Mouse (Mus musculus) testis, postnatal 10 days (tissue): ENCODE results near the gene Chpt1.
"Not testable (repeated sequence)": the region's sequence is repeated elsewhere in the genome, so short reads cannot be mapped to it uniquely, and the experiment has no call there.

Experiments used
- DNase-seq: peaks from one replicate; pipeline ENCODE4 v3.0.0; 2021; ENCODE audit warnings: low spot score

Gene Chpt1

GRCm38 (mm10) chr10:88494959-88495587 is 8.8 kb downstream of the Chpt1 start:
- DNase-seq = no peak

- no peak for DNase-seq
These were observed 11.2 kb downstream of the Chpt1 start for GRCm38 (mm10) chr10:88492658-88493057.

GRCm38 (mm10) chr10:88491632-88492031 is 12.2 kb downstream of the Chpt1 start:
- no peak for DNase-seq

- DNase-seq = no peak
These were observed 15.2 kb downstream of the Chpt1 start for GRCm38 (mm10) chr10:88488629-88489028.

GRCm38 (mm10) chr10:88482866-88483265 is 21.0 kb downstream of the Chpt1 start:
- DNase-seq = not testable (repeated sequence)

GRCm38 (mm10) chr10:88460122-88460820 is 43.6 kb downstream of the Chpt1 start:
- peak; percentile 54 for DNase-seq

GRCm38 (mm10) chr10:88459502-88459992 is 44.3 kb downstream of the Chpt1 start, which contains the start of gene Sycp3:
Gene Sycp3, plus strand, starts transcription at chr10:88459569.
- peak; percentile 75 for DNase-seq

- no peak for DNase-seq
These were observed 46.1 kb downstream of the Chpt1 start for GRCm38 (mm10) chr10:88457816-88458215.

GRCm38 (mm10) chr10:88451990-88452389 is 51.9 kb downstream of the Chpt1 start:
- no peak for DNase-seq

- no peak for DNase-seq
These were observed 52.7 kb downstream of the Chpt1 start for GRCm38 (mm10) chr10:88451221-88451620.

GRCm38 (mm10) chr10:88441224-88441623 is 62.6 kb downstream of the Chpt1 start:
- DNase-seq = no peak

- no peak for DNase-seq
These were observed 75.9 kb downstream of the Chpt1 start for GRCm38 (mm10) chr10:88427998-88428397.

- DNase-seq = no peak
These were observed 77.0 kb downstream of the Chpt1 start for GRCm38 (mm10) chr10:88426896-88427295.

- peak; percentile 54 for DNase-seq
These were observed 77.6 kb downstream of the Chpt1 start for GRCm38 (mm10) chr10:88426158-88426816.

- DNase-seq = no peak
These were observed 83.0 kb downstream of the Chpt1 start for GRCm38 (mm10) chr10:88420655-88421435.

GRCm38 (mm10) chr10:88420141-88420541 is 83.7 kb downstream of the Chpt1 start:
- DNase-seq = no peak

GRCm38 (mm10) chr10:88417686-88418085 is 86.2 kb downstream of the Chpt1 start:
- no peak for DNase-seq

- no peak for DNase-seq
These were observed 91.4 kb downstream of the Chpt1 start for GRCm38 (mm10) chr10:88412290-88412995.

GRCm38 (mm10) chr10:88409751-88410150 is 94.1 kb downstream of the Chpt1 start:
- no peak for DNase-seq

GRCm38 (mm10) chr10:88407875-88408631 is 95.8 kb downstream of the Chpt1 start:
- no peak for DNase-seq

- no peak for DNase-seq
These were observed 98.1 kb downstream of the Chpt1 start for GRCm38 (mm10) chr10:88405812-88406211.
